Mouse (Mus musculus) E14TG2a.4 (cell line): ENCODE measurements at regions not wholly inside any gene's neighbourhood (a gene's known extent, or its start where the extent isn't known, plus 50 kb on each side); places are given as distances from the start of the nearest gene placed in this dataset.

Experiments used
- H3K27me3 ChIP-seq: 2 replicates; pipeline ENCODE4 v1.6.1; 2014; ENCODE audit warnings: low read length, control low read depth; ENCODE audit not compliant: insufficient read depth
- H3K36me3 ChIP-seq: 2 replicates; pipeline ENCODE4 v1.6.1; 2014; ENCODE audit warnings: low read length, control low read depth; ENCODE audit not compliant: insufficient read depth
- H3K4me1 ChIP-seq: replicated peaks from 2 replicates; pipeline ENCODE4 v1.6.1; 2014; ENCODE audit warnings: low read depth, low read length, control low read depth
- H3K4me3 ChIP-seq: replicated peaks from 2 replicates; pipeline ENCODE4 v1.5.1; 2014; ENCODE audit warnings: mild to moderate bottlenecking, low read length
- H3K9me3 ChIP-seq: 2 replicates; pipeline ENCODE4 v1.6.1; 2014; ENCODE audit warnings: low read length, control low read depth
- CTCF ChIP-seq: conservative IDR thresholded peaks from 2 replicates; pipeline ENCODE4 v1.5.1; 2014; ENCODE audit warnings: low read length
- NANOG ChIP-seq: IDR thresholded peaks from 2 replicates; pipeline ENCODE4 v1.6.1; 2014; ENCODE audit warnings: borderline replicate concordance, low read length, mixed read lengths
- POU5F1 ChIP-seq: IDR thresholded peaks from 2 replicates; pipeline ENCODE4 v1.6.1; 2014; ENCODE audit warnings: low read length, borderline replicate concordance

GRCm38 (mm10) chr11:85966207-85966606 is 80.0 kb downstream of the Tbx4 start:
- Histone ChIP-seq H3K27me3 (no peaks in the 10 kb centered on the region), H3K9me3 (no peaks in the 10 kb centered on the region), H3K36me3 (no peaks in the 10 kb centered on the region), H3K4me1 (no peaks in the 10 kb centered on the region), H3K4me3 (no peak overlapping the region)
- TF ChIP-seq POU5F1: no peak
- no peak for TF ChIP-seq NANOG
- no peak for TF ChIP-seq CTCF

- Histone ChIP-seq H3K9me3 (no peaks in the 10 kb centered on the region), H3K4me3 (no peak overlapping the region), H3K4me1 (no peaks in the 10 kb centered on the region), H3K27me3 (no peaks in the 10 kb centered on the region), H3K36me3 (no peaks in the 10 kb centered on the region)
- TF ChIP-seq NANOG: no peak
- TF ChIP-seq CTCF: no peak
- no peak for TF ChIP-seq POU5F1
Measured at GRCm38 (mm10) chr11:85970287-85970686, 84.1 kb downstream of the Tbx4 start.

DNA sequence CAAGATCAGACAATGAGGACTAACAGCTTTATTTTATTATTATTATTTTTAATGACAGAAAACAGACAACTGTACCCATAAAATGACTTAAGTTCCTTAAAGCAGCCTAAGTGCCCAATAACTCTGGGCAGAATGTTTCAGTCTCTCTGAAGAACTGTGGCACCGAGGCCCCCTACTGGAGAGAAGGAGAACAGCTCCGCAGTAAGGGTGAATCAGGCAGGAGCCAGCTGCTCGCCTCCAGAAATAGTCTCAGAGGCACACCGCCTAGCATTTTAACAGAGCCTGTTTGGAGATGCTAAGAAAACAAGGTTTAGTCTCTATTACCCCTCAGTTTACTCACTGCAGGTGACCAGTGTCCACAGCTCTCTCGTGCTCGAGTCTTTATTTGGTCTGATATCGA is 86.2 kb downstream of the Tbx4 start:
- Histone ChIP-seq H3K9me3 (no peaks in the 10 kb centered on the region), H3K4me3 (no peak overlapping the region), H3K4me1 (peaks cover 8% of the 10 kb centered on the region), H3K36me3 (no peaks in the 10 kb centered on the region), H3K27me3 (no peaks in the 10 kb centered on the region)
- TF ChIP-seq CTCF: peak; percentile 95
- no peak for TF ChIP-seq NANOG

DNA sequence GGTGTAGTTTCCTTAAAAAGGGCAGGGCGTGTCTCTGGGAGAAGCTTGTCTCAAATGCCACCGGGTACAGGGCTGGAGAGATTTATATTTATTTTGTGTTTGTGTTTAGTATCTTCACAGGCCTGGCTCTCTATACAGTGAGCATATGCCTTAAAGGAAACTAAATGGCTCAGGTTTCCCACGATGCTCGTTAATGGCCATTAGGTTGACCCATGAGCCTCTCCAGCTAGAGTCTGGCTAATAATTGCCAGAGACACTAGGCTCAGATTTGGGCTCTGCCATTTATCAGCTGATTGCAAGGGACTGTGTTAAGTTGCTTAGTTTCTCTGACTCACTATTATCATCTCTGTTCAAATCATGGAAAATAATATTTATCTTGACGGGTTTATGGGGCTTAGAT is 87.5 kb downstream of the Tbx4 start:
- no peak for TF ChIP-seq CTCF
- no peak for TF ChIP-seq NANOG
- no peak for TF ChIP-seq POU5F1
- H3K4me3 ChIP-seq: no peak overlapping the region
- no peaks in the 10 kb centered on the region for H3K36me3 ChIP-seq
- H3K4me1 ChIP-seq: peaks cover 8% of the 10 kb centered on the region
- H3K27me3 ChIP-seq: 0 out of 2 replicates have a peak, but pooled peaks cover 3% of the 10 kb centered on the region
- no peaks in the 10 kb centered on the region for H3K9me3 ChIP-seq

DNA sequence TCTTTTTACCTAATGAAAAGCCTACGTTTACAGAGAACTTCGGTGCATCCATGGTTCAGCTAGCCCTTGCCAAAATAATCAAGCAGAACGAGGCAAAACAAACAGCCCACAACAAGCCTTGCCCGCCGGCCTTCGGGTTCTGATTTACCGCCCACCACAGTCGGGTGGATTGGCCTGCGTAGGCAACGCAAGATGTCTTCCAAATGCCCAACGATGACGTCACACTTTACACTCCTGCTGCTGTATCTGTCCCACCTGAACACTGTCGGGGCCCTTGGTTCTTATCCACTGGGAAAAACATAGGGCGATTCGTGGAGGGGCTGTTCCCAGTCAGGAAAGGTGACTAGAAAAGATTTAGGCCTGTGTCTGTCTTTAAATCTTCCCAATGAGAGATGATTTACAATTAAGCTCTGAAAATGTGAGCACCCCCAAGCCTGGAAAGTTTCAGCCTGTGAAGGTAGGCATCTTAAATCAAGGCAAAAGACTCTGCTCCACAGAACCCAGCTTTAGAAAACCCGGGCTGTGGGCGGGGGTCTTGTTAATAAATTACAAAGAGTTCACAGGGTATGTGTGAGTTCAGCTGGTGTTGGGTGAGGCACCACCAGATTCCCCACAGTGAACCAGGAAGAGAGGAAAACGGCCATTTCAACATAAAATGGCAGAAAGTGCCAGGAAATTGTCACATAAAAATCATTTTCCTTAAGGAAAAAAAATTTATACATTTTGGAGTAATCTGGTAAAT is 90.6 kb downstream of the Tbx4 start:
- H3K4me1 ChIP-seq: peaks cover 21% of the 10 kb centered on the region
- H3K9me3 ChIP-seq: no peaks in the 10 kb centered on the region
- 0 out of 2 replicates have a peak overlapping the region, but pooled peaks have one; percentile 23 for H3K4me3 ChIP-seq
- H3K36me3 ChIP-seq: no peaks in the 10 kb centered on the region
- peaks cover 12% of the 10 kb centered on the region; the same call in 1 of the 2 replicates for H3K27me3 ChIP-seq
- TF ChIP-seq CTCF (no peak), NANOG (no peak), POU5F1 (no peak)

DNA sequence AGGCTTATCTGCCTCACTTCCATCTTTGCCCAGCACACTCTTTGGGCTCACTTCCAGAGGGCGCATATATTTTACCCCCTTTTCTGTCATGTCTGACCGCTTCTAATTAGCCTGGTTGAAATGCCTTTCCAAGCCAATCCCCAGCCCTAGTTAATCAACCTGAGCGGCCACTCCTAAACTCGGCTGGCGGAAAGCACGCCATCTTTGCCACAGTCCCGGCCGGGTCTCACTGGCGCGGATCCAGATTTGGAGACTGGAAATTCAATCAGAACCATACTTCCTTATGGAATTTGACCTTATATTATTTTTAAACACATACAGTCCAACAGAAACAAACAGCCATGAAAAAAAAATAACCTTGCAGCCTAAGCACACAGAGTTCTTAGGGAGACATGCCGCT is 94.2 kb downstream of the Tbx4 start:
- peak overlapping the region; percentile 20; the same call in 1 of the 2 replicates for H3K4me3 ChIP-seq
- no peaks in the 10 kb centered on the region for H3K9me3 ChIP-seq
- no peak for TF ChIP-seq POU5F1
- no peak for TF ChIP-seq CTCF
- peaks cover 21% of the 10 kb centered on the region for H3K4me1 ChIP-seq
- H3K27me3 ChIP-seq: peaks cover 12% of the 10 kb centered on the region; the same call in 1 of the 2 replicates
- no peaks in the 10 kb centered on the region for H3K36me3 ChIP-seq

GRCm38 (mm10) chr11:85981561-85981960 is 95.3 kb downstream of the Tbx4 start:
- peaks cover 12% of the 10 kb centered on the region; the same call in 1 of the 2 replicates for H3K27me3 ChIP-seq
- H3K9me3 ChIP-seq: no peaks in the 10 kb centered on the region
- no peak overlapping the region for H3K4me3 ChIP-seq
- H3K4me1 ChIP-seq: peaks cover 24% of the 10 kb centered on the region
- no peaks in the 10 kb centered on the region for H3K36me3 ChIP-seq
- TF ChIP-seq NANOG: no peak
- no peak for TF ChIP-seq CTCF
- TF ChIP-seq POU5F1: no peak

DNA sequence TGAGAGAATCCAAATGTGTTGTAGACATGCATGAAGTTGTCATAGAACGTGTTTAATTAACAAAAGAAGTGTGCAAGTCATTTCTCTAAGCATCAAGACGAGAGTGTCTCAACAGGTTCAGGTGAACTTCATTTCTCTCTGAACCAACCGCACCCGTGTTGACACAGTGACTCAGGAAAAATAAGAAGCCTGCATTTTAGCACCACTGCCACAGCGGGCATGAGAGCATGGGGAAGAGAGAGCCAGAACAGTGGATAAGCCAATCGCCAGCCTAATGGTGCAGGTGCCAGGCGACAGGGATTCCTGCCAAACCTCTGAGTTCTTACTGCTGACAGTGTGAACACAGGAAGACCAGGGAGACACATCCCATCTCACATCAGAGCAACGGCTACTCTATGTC is 100.1 kb downstream of the Tbx4 start:
- Histone ChIP-seq H3K4me3 (no peak overlapping the region), H3K27me3 (peaks cover 19% of the 10 kb centered on the region; the same call in 1 of the 2 replicates), H3K4me1 (peaks cover 15% of the 10 kb centered on the region; the same call in 1 of the 2 replicates), H3K36me3 (no peaks in the 10 kb centered on the region), H3K9me3 (no peaks in the 10 kb centered on the region)
- TF ChIP-seq CTCF: no peak
- no peak for TF ChIP-seq NANOG
- TF ChIP-seq POU5F1: no peak
